Mouse (Mus musculus) midbrain, postnatal 0 days (tissue): ENCODE data around the gene Exoc4. TPM values are rescaled to one million over a fixed set of nuclear protein-coding genes. Genes with fewer than 3 reads are reported as not detected.
A peak's percentile ranks its signal among the peaks of the same experiment; 100 is the strongest.

Source experiments
- ATAC-seq: fragments of 200-750 bp; cut with Nextera tagmentation; 2 replicates; pipeline ENCODE4 v1.8.0; 2017; ENCODE audit warnings: moderate number of reproducible peaks, mild to moderate bottlenecking, moderate TSS enrichment, moderate library complexity; ENCODE audit not compliant: low FRiP score
- DNase-seq: peaks from one replicate; pipeline ENCODE4 v3.0.0-alpha.2; 2015; ENCODE audit warnings: low spot score
- H3K27ac ChIP-seq: fragments of 300-500 bp; sonication (generic); 2 replicates; pipeline ENCODE4 v1.5.1; 2014; ENCODE audit warnings: low read depth, mild to moderate bottlenecking, low read length, mixed read lengths
- H3K27me3 ChIP-seq: fragments of 300-500 bp; sonication (generic); 2 replicates; pipeline ENCODE4 v1.6.1; 2014; ENCODE audit warnings: low read length, control low read depth, mixed read lengths; ENCODE audit not compliant: insufficient read depth
- H3K36me3 ChIP-seq: fragments of 300-500 bp; sonication (generic); 2 replicates; pipeline ENCODE4 v1.6.1; 2014; ENCODE audit warnings: low read length, control low read depth, mixed read lengths; ENCODE audit not compliant: insufficient read depth
- H3K4me1 ChIP-seq: fragments of 300-500 bp; sonication (generic); 2 replicates; pipeline ENCODE4 v1.6.1; 2014; ENCODE audit warnings: mild to moderate bottlenecking, control low read depth, antibody characterized with exemption, low read length, mixed read lengths; ENCODE audit not compliant: insufficient read depth
- H3K4me2 ChIP-seq: fragments of 300-500 bp; sonication (generic); 2 replicates; pipeline ENCODE4 v1.6.1; 2014; ENCODE audit warnings: low read depth, mild to moderate bottlenecking, low read length, mixed read lengths; ENCODE audit not compliant: poor library complexity, severe bottlenecking
- H3K4me3 ChIP-seq: fragments of 300-500 bp; sonication (generic); 2 replicates; pipeline ENCODE4 v1.5.1; 2014; ENCODE audit warnings: low read depth, mild to moderate bottlenecking, low read length, moderate library complexity
- H3K9ac ChIP-seq: fragments of 300-500 bp; sonication (generic); replicated peaks from 2 replicates; pipeline ENCODE4 v1.6.1; 2014; ENCODE audit warnings: mild to moderate bottlenecking, low read length, moderate library complexity, mixed read lengths; ENCODE audit not compliant: poor library complexity, severe bottlenecking
- H3K9me3 ChIP-seq: fragments of 300-500 bp; sonication (generic); 2 replicates; pipeline ENCODE4 v1.6.1; 2016; ENCODE audit warnings: low read length, control low read depth
- CTCF ChIP-seq: IDR thresholded peaks from 2 replicates; pipeline ENCODE4 v1.5.1; 2016; ENCODE audit warnings: antibody characterized with exemption, mild to moderate bottlenecking
- WGBS: fragments of 180-500 bp; shearing (Covaris S2); extraction: QIAGEN DNeasy Blood & Tissue Kit; methylation state at CpG from one replicate; pipeline ENCODE4 v1.1.7; 2014; 5-methylcytosine and 5-hydroxymethylcytosine counted together
- polyA plus RNA-seq: library from polyadenylated mRNA; unstranded; fragments of >200 nt; fragmentation: Nextera tagmentation; extraction: Ambion mirVana; gene quantifications from 2 replicates; pipeline ENCODE4 v1.2.1, GENCODE M21; 2015
- total RNA-seq: library from RNA; depleted of rRNA; stranded (reverse); fragments of >200 nt; gene quantifications from 2 replicates; pipeline ENCODE4 v1.2.3, GENCODE M21; 2014

Exoc4 gene
- total and polyA plus RNA-seq, 2 experiments from 2014 or later = 29.5 to 72.5 TPM

- WGBS = 75% methylated on average over 5 of the region's 5 CpGs
- TF ChIP-seq CTCF = no peak
- DNase-seq (no peak), ATAC-seq (no peak)
- H3K27ac ChIP-seq = no peak overlapping the region
- H3K9me3 ChIP-seq = no peaks in the 10 kb centered on the region
- H3K36me3 ChIP-seq = no peaks in the 10 kb centered on the region
- no peak overlapping the region for H3K4me3 ChIP-seq
- H3K27me3 ChIP-seq = no peaks in the 10 kb centered on the region
- no peaks in the 10 kb centered on the region for H3K4me1 ChIP-seq
- H3K9ac ChIP-seq = no peak overlapping the region
- no peak overlapping the region for H3K4me2 ChIP-seq
Observed at GRCm38 (mm10) chr6:33987132-33987531, 738.2 kb downstream of the Exoc4 start.

- Histone ChIP-seq H3K27ac (0 out of 2 replicates have a peak overlapping the region, but pooled peaks have one; percentile 21), H3K9me3 (no peaks in the 10 kb centered on the region), H3K4me2 (peak overlapping the region; percentile 45), H3K4me1 (no peaks in the 10 kb centered on the region), H3K4me3 (peak overlapping the region; percentile 12; the same call in 1 of the 2 replicates), H3K27me3 (no peaks in the 10 kb centered on the region), H3K9ac (no peak overlapping the region; the same call in 1 of the 2 replicates), H3K36me3 (no peaks in the 10 kb centered on the region)
- WGBS = 18% methylated on average over 24 of the region's 24 CpGs
- DNase-seq (peak; percentile 70), ATAC-seq (peak; percentile 67)
- no peak for TF ChIP-seq CTCF
Observed at GRCm38 (mm10) chr6:33992213-33993034, 743.5 kb downstream of the Exoc4 start.

- ATAC-seq (no peak), DNase-seq (no peak)
- Histone ChIP-seq H3K9ac (no peak overlapping the region), H3K27me3 (no peaks in the 10 kb centered on the region), H3K27ac (no peak overlapping the region), H3K4me1 (no peaks in the 10 kb centered on the region), H3K4me2 (no peak overlapping the region), H3K9me3 (no peaks in the 10 kb centered on the region), H3K36me3 (no peaks in the 10 kb centered on the region), H3K4me3 (no peak overlapping the region)
- TF ChIP-seq CTCF = no peak
- WGBS = 54% methylated on average over 6 of the region's 6 CpGs
Observed at GRCm38 (mm10) chr6:33993842-33994241, 745.0 kb downstream of the Exoc4 start.

DNA sequence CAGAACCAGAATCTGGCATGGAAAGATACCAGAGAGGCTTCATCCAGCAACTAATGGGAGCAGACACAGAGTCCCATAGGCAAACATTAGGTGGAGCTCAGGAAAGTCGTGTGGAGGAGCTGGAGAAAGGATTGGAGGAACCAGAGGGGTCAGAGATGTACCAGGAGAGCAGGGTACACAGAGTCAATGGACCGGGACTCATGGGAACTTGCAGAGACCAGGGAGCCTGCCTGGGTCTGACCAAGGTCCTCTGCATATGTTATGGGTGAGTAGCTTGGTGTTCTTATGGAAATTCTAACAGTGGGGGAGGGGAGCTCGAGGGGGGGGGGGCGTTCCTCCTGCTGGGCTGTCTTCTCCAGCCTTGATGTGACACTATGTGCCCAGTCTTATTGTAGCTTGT, 749.7 kb downstream of the Exoc4 start:
- H3K4me3 ChIP-seq = no peak overlapping the region
- no peaks in the 10 kb centered on the region for H3K27me3 ChIP-seq
- 41% methylated on average over 4 of the region's 4 CpGs for WGBS
- ATAC-seq (no peak), DNase-seq (no peak)
- no peaks in the 10 kb centered on the region for H3K36me3 ChIP-seq
- no peak overlapping the region for H3K4me2 ChIP-seq
- no peak overlapping the region for H3K27ac ChIP-seq
- H3K9ac ChIP-seq = no peak overlapping the region
- no peaks in the 10 kb centered on the region for H3K4me1 ChIP-seq
- no peaks in the 10 kb centered on the region for H3K9me3 ChIP-seq
- TF ChIP-seq CTCF = no peak

DNA sequence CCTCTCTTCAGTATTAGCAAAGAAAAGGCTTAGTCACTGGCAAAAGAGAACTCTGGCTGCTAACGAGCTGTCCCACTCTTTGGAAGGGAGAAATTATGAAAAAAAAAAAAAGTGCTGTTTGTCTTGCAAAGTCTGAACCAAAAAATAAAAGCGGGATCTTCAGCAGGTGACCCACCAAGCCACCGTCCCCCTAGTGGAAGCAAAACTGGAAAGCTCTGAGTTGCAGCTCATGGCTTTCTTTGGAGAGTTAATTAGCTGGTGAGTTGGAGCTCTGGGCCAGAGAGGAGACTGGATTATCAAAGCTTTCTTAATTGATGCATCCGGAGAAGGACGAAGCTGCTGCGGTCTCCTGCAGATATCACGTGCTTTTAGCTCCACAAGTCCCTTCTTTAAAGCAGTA, 750.6 kb downstream of the Exoc4 start:
- Histone ChIP-seq H3K4me1 (no peaks in the 10 kb centered on the region), H3K4me3 (no peak overlapping the region), H3K27ac (no peak overlapping the region), H3K36me3 (no peaks in the 10 kb centered on the region), H3K9me3 (no peaks in the 10 kb centered on the region), H3K27me3 (no peaks in the 10 kb centered on the region), H3K9ac (no peak overlapping the region), H3K4me2 (no peak overlapping the region)
- TF ChIP-seq CTCF = peak; percentile 56
- ATAC-seq = no peak
- WGBS = 20% methylated on average over 7 of the region's 7 CpGs
- DNase-seq = no peak

DNA sequence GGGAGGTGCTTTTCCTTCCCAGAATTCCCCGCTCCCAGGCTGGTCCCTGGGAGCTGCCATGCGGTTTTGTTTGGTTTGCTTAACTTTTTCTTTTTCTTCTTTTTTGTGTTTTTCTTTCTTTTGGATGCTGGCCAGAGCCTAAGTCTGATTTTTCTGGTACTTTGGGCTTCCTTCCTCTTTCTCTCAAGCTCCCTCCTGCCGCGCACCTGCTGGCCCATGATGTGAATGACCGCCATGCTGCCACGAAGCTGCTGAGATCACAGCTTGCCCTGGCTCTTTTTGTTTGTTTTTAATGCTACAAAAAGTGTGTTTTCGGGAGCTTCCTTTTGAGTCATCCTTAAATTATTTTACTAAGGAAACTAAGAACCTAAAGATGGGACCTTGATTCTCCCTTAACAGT, 751.8 kb downstream of the Exoc4 start:
- ATAC-seq = no peak

More for the DNA sequence above, 751.8 kb downstream of the Exoc4 start:
- H3K4me3 ChIP-seq = no peak overlapping the region
- no peak for TF ChIP-seq CTCF
- no peak for DNase-seq
- no peak overlapping the region for H3K9ac ChIP-seq
- no peaks in the 10 kb centered on the region for H3K9me3 ChIP-seq
- H3K27ac ChIP-seq = no peak overlapping the region
- H3K27me3 ChIP-seq = no peaks in the 10 kb centered on the region
- H3K36me3 ChIP-seq = no peaks in the 10 kb centered on the region
- no peak overlapping the region for H3K4me2 ChIP-seq
- WGBS = 90% methylated on average over 7 of the region's 7 CpGs
- no peaks in the 10 kb centered on the region for H3K4me1 ChIP-seq
